Mouse (Mus musculus): ENCODE measurements around the gene Setx. TPM values are rescaled to one million over a fixed set of nuclear protein-coding genes. Genes with fewer than 3 reads are reported as not detected.

Setx gene
- polyA plus RNA-seq, 1 experiment from 2014 or later: 10.0 TPM

DNA sequence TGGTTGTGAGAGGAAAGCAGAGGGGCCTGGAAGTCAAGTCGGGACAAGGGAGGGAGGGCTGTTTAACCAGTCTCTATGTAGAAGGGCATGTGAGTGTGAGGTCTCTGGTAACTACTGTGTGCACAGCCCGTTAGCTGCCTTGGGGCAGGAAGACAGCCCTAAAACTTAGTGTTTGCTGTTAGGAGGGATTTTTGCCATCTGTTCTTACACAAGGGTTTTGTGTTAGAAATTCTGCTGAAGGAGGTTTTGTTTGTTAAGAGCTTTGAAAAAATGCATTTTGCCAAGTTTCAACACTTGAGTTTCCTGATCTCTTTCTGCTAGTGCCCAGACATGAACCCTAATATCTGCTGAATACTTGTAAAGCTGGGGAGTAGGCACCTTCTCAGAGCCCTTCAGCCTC lies 57.1 kb downstream of the Setx start:
- Histone ChIP-seq H3K36me3 (peaks cover 56% of the 10 kb centered on the region), H3K4me3 (no peak overlapping the region)
- DNase-seq (ENCODE audit: low spot score): no peak

DNA sequence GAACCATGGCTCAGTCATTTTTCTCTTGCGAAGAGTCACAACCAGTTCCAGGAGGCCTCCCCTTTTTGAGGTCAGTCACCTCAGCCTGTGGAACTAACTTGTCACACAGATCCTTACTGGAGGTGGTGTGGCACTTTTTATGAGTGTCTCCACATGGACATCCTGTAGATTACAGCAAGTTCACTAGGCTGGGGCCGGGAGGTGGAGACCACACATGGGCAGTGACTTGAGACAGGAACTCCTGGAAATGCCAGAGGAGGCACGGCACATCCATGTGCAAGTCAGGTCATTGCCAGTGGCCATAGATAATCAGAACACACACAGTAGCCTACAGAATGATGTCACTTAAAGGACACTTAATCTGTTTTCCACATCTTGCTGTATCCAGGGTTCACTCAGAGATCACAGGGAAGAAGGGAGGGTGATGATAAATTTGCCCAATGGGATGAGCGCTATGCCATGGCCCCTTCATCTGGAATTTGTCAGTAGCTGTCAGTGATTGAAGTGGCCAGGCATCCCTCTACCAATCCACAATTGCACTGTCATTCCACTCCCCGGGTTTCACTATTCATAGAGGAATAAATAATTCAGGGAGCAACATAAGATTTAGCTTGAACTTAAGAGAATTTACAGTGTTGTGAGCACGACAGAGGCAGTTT lies 59.4 kb downstream of the Setx start:
- H3K27me3 ChIP-seq (ENCODE audit: insufficient read depth, poor library complexity, severe bottlenecking): no peaks in the 10 kb centered on the region
- 0 out of 2 replicates have a peak overlapping the region, but pooled peaks have one; percentile 2 for H3K4me3 ChIP-seq
- H3K9me3 ChIP-seq: no peaks in the 10 kb centered on the region
- H3K4me1 ChIP-seq: peaks cover 30% of the 10 kb centered on the region
- peaks cover 33% of the 10 kb centered on the region for H3K36me3 ChIP-seq
- no peak overlapping the region for H3K27ac ChIP-seq
- peak; percentile 77 for DNase-seq (ENCODE audit: low spot score)
- 37% methylated on average over 6 of the region's 6 CpGs for WGBS

More for the DNA sequence above, 57.1 kb downstream of the Setx start:
- Histone ChIP-seq H3K4me1 (peaks cover 26% of the 10 kb centered on the region), H3K9me3 (no peaks in the 10 kb centered on the region), H3K27me3 (ENCODE audit: insufficient read depth, poor library complexity, severe bottlenecking) (no peaks in the 10 kb centered on the region), H3K27ac (no peak overlapping the region)
- 74% methylated on average over 2 of the region's 2 CpGs for WGBS

DNA sequence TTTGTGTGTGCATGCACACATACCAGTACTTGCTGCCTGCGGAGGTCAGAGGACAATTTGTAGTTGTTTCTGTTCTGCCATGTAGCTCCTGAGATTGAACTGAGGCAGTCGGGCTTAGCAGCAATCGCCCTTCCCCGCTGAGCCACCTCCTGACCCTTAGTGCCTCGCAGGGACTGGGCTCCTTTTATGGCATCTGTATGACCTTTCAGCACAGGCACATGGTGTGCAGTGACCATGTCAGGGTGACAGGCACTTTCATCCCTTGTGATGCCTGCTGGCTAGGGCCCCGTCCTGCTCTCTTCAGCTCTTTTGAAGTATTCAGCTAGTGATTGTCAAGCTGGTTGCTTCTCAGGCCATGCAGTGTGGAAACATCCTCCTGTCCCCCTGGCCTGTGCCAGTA lies 62.2 kb downstream of the Setx start:
- peak; percentile 75 for DNase-seq (ENCODE audit: low spot score)
- WGBS: 45% methylated on average over 6 of the region's 6 CpGs
- H3K9me3 ChIP-seq: no peaks in the 10 kb centered on the region
- H3K27ac ChIP-seq: no peak overlapping the region
- no peak overlapping the region for H3K4me3 ChIP-seq
- H3K4me1 ChIP-seq: peaks cover 33% of the 10 kb centered on the region
- no peaks in the 10 kb centered on the region; the same call in 1 of the 2 replicates for H3K27me3 ChIP-seq (ENCODE audit: insufficient read depth, poor library complexity, severe bottlenecking)
- H3K36me3 ChIP-seq: 0 out of 2 replicates have a peak, but pooled peaks cover 6% of the 10 kb centered on the region

DNA sequence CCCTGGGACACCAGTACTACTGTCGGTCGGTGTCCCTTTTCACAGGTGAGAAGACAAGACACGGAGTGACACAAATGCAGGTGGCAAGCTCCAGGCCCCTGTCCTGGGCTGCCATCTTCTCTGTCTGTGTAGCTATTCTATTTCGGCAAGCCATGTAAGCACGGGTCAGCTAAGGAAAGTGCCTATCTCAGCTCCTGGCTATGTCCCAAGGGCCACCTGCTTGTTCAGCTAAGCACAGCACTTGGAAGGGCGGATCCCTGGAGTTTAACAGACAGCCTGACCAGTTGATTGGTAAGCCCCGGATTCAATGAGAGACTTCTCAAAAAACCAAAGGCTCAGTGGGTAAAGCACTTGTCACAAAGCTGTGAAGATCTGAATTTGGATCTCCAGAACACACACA lies 66.4 kb downstream of the Setx start:
- peaks cover 38% of the 10 kb centered on the region for H3K4me1 ChIP-seq
- H3K9me3 ChIP-seq: no peaks in the 10 kb centered on the region
- H3K27ac ChIP-seq: no peak overlapping the region
- no peak overlapping the region for H3K4me3 ChIP-seq
- H3K27me3 ChIP-seq (ENCODE audit: insufficient read depth, poor library complexity, severe bottlenecking): peaks cover 8% of the 10 kb centered on the region
- DNase-seq (ENCODE audit: low spot score): no peak
- H3K36me3 ChIP-seq: no peaks in the 10 kb centered on the region
- WGBS: 81% methylated on average over 7 of the region's 7 CpGs

DNA sequence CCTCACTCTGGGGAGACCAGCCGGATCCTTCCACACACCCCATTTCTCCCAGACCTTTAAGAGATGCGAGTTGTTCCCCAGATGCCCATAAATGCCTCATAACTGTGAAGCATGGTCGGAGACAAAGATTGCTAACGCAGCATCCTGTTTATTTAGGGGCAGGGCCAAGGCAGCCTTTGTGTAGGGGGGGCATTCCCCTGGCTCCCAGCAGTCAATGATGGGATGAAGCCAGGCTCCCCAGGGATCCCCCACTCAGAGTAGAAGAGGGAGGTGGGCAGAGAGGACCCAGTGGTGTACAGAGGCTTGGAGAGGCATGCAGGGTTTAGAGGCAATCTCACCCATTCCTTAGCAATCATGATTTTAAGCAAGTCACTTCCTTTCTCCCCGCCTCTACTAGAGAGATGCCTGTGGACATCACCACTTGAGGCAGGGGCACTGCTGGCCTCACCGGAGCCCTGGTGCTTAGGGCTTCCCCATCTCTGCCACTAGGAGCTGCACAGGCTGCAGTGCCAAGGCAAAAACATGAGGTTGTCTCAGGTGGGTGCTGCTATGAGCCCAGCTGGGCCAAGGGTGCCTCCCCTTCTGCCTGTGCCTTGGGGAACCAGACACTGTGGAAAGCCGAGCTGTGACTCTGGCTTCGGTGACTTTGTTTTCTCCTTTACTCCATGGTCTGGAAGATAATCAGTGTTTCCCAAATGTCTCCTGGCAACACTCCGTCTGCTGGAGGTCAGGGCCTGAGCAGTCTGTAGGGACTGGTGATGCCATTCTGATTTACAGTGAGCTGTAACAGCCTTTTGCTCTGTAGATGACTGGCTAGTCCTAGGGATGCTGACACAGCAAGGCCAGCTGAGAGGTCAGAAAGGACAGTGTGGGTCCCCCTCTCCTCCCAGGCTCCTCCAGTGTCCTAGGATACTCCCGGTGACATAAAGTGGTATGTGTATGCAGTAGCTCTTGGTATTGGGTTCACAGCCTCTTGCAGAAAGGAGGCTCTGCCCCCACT lies 67.5 kb downstream of the Setx start:
- WGBS: 56% methylated on average over 10 of the region's 10 CpGs
- no peak overlapping the region for H3K4me3 ChIP-seq
- H3K27ac ChIP-seq: no peak overlapping the region
- peak; percentile 74 for DNase-seq (ENCODE audit: low spot score)
- peaks cover 34% of the 10 kb centered on the region for H3K4me1 ChIP-seq
- peaks cover 20% of the 10 kb centered on the region for H3K27me3 ChIP-seq (ENCODE audit: insufficient read depth, poor library complexity, severe bottlenecking)
- no peaks in the 10 kb centered on the region for H3K36me3 ChIP-seq
- no peaks in the 10 kb centered on the region for H3K9me3 ChIP-seq

DNA sequence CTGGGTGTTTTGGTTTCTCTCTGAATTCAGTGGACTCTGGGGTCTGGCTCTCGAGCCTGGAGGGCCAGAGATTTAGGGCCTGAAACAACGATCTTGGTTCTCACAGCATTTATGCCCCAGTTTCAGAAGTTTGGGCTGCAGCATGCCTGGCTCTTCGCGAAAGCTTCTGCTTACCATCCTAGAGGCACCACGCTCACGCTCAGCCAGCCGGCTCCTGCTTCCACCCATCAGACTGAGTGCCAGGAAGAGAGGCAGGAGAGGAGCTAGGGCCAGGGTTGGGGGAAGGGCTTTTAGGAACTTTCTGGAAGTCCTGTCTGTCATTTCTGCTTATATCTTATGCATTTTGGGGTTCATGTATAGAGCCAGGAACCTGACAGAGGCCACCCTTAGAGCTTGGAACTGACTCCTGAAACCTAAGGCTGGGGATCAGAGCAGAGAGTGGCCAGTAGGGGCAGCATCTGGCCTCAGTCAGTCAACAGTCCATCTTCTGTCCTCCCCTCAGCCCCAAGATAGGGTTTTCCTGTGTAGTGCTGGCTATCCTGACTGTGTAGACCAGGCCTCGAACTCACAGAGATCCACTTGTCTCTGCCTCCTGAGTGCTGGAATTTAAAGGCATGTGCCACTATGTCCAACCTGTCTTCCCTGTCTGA lies 68.8 kb downstream of the Setx start:
- Histone ChIP-seq H3K27me3 (ENCODE audit: insufficient read depth, poor library complexity, severe bottlenecking) (peaks cover 32% of the 10 kb centered on the region), H3K4me3 (no peak overlapping the region), H3K4me1 (peaks cover 34% of the 10 kb centered on the region), H3K36me3 (no peaks in the 10 kb centered on the region), H3K27ac (no peak overlapping the region), H3K9me3 (no peaks in the 10 kb centered on the region)
- 80% methylated on average over 8 of the region's 8 CpGs for WGBS
- DNase-seq (ENCODE audit: low spot score): peak; percentile 76

DNA sequence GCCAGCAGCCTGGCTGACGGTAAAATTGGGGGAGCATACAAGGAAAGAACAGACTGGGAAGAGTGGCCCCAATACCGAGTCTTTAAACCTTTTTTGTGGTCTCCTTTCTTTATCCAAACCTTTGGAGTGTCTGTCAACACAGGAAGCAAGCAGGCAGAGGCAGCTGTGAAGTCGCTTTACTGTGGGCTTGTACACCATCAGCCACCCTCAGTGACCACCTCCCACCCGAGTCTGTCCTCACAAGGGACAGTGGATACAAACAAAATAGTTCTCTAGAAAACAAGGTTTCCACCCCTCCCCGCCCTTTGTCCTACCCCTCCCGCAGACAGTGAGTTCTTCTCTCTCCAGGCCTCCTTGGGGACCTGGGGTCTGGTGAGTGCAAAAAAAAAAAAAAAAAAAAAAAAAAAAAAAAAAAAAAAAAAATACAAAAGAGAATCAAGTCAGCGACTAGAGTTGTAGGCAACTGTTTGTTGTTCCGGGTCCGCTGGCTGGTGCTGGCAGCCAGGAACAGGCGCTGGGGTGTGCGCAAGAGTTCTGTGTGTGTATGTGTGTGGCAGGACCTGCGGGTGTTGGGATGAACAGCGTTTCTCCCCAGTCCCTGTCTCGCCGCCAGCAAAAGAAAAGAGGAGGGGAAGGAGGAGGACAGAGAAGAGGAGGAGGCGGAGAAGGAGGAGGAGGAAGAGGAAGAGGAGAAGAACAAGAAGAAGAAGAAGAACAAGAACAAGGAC lies 70.0 kb downstream of the Setx start:
- WGBS: 18% methylated on average over 16 of the region's 16 CpGs
- Histone ChIP-seq H3K27me3 (ENCODE audit: insufficient read depth, poor library complexity, severe bottlenecking) (peaks cover 44% of the 10 kb centered on the region), H3K4me1 (peaks cover 34% of the 10 kb centered on the region), H3K36me3 (no peaks in the 10 kb centered on the region), H3K27ac (no peak overlapping the region; the same call in 1 of the 2 replicates), H3K9me3 (no peaks in the 10 kb centered on the region), H3K4me3 (peak overlapping the region; percentile 75)
- DNase-seq (ENCODE audit: low spot score): peak; percentile 75

DNA sequence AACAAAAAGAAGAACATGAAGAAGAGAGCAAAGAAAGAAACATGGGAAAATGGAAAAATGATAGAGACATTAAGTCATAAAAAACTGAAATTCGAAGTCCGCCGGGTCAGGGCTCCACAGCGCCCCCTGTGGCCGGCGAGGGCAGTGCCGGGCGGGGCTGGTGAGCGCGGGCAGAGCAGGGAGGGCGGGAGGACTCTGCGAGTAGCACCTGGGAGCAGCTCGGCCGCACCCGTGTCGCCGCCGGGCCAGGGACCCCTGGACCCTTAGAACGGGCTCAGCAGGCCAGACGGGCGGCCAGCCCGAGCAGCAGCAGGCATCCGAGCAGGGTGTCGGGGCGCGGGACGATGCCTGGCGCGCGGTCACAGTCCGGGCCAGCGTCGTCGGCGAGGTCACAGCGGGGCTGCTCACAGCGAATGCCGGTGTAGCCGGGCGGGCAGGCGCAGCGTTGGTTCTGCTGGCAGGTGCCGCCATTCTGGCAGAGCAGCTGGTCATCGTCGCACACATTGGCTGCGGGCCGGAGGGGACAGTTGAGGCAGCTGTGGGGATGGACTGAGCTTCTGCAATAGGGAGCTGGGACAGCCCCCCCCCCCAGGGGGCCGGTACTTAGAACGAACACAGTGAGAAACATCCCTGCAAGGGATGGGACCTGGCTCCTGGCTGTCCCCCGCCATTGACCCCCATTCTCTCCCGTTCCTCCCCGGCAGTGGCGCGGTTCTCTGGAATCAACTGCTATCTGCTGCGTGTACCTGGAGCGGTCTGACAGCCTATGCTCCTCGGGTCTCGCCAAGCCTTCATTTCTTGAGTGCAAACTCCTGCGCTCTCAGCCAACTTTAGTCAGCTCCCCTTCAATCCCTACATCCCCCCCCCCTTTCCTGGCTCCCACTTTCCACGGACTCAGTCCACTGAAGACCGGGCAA lies 70.8 kb downstream of the Setx start:
- peak; percentile 84 for DNase-seq (ENCODE audit: low spot score)
- Histone ChIP-seq H3K4me1 (peaks cover 34% of the 10 kb centered on the region), H3K27ac (peak overlapping the region; percentile 73), H3K9me3 (no peaks in the 10 kb centered on the region), H3K4me3 (peak overlapping the region; percentile 75), H3K36me3 (no peaks in the 10 kb centered on the region), H3K27me3 (ENCODE audit: insufficient read depth, poor library complexity, severe bottlenecking) (peaks cover 46% of the 10 kb centered on the region)
- WGBS: under 1% methylated on average over 61 of the region's 61 CpGs

DNA sequence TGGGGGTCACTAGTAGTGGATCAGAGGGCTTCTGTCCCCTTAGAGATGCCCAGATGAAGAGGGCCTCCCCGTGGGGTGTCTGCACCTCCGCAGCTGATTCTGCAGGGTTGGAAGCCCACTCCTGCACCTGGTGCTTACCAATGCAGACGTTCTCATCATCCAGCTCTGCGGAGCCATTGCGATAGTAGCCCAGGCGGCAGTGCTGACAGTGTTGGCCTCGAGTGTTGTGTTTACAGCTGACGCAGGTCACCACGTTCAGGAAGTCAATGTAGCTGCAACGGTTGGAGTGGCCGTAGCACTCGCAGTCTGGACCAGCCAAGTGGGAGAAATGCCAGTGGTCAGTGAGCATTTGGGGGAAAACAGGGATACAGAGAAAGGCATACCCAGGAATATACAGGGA lies 72.9 kb downstream of the Setx start:
- peaks cover 63% of the 10 kb centered on the region for H3K27me3 ChIP-seq (ENCODE audit: insufficient read depth, poor library complexity, severe bottlenecking)
- no peaks in the 10 kb centered on the region for H3K36me3 ChIP-seq
- WGBS: 72% methylated on average over 12 of the region's 12 CpGs
- H3K4me3 ChIP-seq: no peak overlapping the region
- no peak overlapping the region for H3K27ac ChIP-seq
- DNase-seq (ENCODE audit: low spot score): peak; percentile 74
- no peaks in the 10 kb centered on the region for H3K9me3 ChIP-seq
- H3K4me1 ChIP-seq: peaks cover 25% of the 10 kb centered on the region

DNA sequence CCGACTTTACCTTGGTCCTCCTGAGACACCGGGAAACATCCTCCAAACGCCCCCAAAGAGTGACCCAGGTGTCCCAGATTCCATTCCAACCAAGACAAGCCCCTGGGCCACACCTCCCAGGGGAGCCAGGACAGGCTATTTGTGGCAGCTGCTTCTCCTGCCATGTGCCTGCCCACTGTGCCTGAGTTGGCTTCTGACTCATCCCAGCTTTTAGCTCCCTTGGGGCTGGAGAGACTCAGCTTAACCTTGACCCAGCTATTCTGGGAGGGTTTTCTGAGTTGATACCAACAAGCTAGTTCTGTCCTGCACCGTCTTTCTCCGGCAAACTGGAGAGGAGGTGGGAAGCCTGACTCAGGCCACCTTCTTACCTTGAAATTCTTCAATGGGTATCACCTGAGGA lies 74.5 kb downstream of the Setx start:
- 69% methylated on average over 5 of the region's 5 CpGs for WGBS
- DNase-seq (ENCODE audit: low spot score): peak; percentile 73
- Histone ChIP-seq H3K4me3 (no peak overlapping the region), H3K27ac (no peak overlapping the region), H3K9me3 (no peaks in the 10 kb centered on the region), H3K4me1 (peaks cover 16% of the 10 kb centered on the region), H3K27me3 (ENCODE audit: insufficient read depth, poor library complexity, severe bottlenecking) (peaks cover 79% of the 10 kb centered on the region), H3K36me3 (no peaks in the 10 kb centered on the region)

DNA sequence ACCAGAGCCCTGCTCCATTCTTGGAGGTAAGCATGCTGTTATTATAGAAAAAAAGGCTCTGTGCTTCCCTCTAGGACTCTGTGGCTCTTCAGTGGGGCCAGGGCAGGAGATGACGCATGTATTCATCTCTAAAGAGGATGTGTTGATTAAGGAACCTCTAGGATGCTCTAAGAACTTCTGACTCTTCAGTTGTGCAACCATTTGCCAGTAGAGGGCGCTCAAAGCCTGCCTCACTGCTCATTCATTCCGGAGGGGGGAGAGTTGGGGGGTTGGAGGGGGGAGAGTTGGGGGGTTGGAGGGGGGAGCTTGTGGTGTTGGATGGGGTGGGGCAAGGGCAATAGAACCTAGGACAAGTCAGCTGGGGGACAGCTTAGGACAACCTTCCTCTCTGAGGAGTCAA lies 75.9 kb downstream of the Setx start:
- DNase-seq (ENCODE audit: low spot score): peak; percentile 74
- Histone ChIP-seq H3K27ac (no peak overlapping the region), H3K4me1 (peaks cover 8% of the 10 kb centered on the region), H3K9me3 (no peaks in the 10 kb centered on the region), H3K36me3 (no peaks in the 10 kb centered on the region), H3K4me3 (no peak overlapping the region), H3K27me3 (ENCODE audit: insufficient read depth, poor library complexity, severe bottlenecking) (peaks cover 90% of the 10 kb centered on the region)
- 5% methylated on average over 3 of the region's 3 CpGs for WGBS

All from heart, embryonic 10.5 days (tissue).